Mouse (Mus musculus) kidney, adult 2 months (tissue): ENCODE measurements around the gene Nae1.

Experiments
- CTCF ChIP-seq: fragments of 200-500 bp; conservative IDR thresholded peaks from 2 replicates; pipeline ENCODE4 v1.5.1; 2011; ENCODE audit warnings: low read depth, mild to moderate bottlenecking, control low read depth, low read length, moderate library complexity, mixed read lengths; ENCODE audit not compliant: insufficient read depth, insufficient read length
- POLR2A ChIP-seq: fragments of 200-500 bp; IDR thresholded peaks from one replicate; pipeline ENCODE4 v1.6.1; 2011; ENCODE audit warnings: low read depth, low read length, control low read depth

DNA sequence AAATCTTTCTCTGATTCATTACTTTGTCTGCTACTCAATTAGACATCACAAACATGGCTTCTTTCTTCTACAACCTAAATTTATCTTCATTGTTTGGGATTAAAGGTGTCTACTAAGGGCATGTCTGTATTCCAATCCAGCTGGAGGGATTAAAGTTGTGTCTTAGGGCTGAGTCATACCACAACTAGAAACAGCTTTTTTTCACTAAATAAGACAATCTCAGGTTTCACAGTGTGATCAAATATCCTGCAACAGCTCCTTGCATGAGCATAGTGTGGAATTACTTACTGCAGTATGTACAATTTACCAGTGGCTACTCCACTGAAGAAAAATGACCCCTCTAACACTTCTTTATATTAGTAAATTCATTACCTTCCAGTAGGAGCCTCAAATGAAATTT lies 26.3 kb upstream of the Nae1 start:
- TF ChIP-seq POLR2A: no peak
- no peak for TF ChIP-seq CTCF
